Mouse (Mus musculus) retina, postnatal 1 day (tissue): Measurements from ENCODE around the gene Tmem89.

Experiments used
- DNase-seq: peaks from one replicate; pipeline ENCODE4 v3.0.0-alpha.2; 2012

Gene Tmem89

DNA sequence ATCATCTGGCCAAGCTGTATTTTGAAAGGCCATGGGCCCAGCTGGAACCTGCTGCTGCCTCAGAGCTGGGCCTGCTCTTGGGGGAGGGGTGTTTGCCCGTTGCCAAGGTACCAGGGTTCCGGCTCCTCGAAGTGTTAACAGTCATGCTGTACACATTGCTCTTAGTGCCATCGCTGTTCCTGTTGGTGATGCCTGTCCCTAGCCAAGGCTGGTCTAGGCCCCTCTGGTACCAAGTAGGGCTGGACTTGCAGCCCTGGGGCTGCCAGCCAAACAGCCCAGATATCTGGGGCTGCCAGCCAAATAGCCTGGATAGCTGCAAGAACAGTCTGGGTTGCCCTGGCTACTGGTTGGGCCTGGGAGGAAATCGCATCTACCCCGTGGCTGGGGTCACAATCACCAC, at the start of gene Tmem89:
TSS of gene Tmem89 (plus strand) at position 129 of the 400 bp plus-strand sequence.
- DNase-seq, result no peak

DNA sequence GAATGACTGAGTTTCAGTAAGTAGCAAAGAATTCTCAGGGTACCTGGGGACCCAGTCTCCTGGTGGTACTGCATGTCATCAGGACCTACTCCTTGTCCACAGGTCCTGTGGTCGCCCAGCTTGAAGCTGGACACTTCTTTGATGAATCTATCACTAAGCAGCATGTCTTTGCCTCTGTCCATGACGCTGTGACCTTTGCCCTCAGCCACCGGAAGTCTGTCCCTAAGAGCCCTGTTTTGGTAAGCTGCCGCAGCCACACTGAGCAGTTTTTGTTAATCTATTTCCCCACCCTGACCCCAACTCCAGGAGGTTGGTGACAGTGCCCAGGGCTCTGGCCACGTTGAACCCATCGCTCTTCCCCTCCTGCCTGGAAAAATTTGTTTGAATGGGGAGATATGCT, 2.1 kb upstream of the Tmem89 start:
- DNase-seq, result no peak

DNA sequence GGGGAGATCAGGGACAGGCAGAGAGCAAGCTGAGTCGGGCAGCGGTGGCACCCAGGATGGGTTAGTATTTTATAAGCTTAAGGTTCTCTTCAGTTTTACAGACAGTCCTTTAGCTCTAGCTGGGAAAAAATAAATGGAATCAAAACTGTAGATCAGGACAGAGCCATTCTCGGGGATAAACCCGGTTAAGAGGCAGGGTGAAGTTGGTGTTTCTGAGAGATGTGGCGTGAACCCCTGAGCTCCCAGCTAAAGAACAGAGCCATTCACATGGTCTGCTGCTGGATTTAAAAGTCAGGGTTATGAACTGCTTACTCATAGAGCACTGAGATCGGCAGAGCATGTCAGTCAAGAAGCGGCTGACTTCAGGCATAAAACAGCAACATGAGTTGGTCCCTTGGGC, 1.3 kb upstream of the Tmem89 start:
- DNase-seq, result no peak

DNA sequence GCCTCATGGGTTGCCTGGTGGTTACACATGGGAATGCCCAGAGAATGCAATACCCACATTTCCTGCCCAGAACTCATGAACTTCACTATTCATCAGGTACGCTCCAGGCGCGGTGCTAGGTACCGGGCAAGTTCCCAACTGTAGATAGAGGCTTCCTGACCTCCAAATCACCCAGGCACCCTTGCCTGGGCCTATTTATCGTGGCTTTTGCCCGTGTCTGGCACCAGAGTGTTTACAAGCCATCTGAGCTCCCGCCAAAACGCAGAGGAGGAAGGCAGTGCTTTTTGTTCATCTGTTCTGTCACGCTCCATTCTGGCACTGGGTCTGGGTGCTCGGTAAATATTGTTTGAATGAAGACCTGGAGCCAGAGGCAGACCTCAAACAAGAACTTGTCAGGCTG, 798 bp upstream of the Tmem89 start:
- no peak for DNase-seq

DNA sequence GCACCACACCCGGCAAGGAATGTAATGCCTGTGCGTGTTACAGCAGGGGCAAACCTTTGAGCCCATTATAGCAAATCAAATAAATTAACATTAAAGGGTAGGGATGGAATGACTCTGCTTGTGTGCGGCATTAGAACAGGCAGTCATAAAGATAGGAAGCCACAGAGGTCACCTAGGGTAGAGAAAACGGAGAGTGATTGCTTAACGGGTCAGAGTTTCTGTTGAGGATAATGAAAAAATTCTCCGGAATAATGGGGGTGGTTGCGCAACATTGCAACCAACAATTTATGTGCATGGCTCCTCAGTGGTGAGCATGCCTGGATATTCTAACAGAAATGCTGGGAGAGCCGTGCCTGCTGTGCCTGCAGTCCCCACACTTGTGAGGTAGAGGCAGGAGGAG, 11.5 kb downstream of the Tmem89 start:
- no peak for DNase-seq

DNA sequence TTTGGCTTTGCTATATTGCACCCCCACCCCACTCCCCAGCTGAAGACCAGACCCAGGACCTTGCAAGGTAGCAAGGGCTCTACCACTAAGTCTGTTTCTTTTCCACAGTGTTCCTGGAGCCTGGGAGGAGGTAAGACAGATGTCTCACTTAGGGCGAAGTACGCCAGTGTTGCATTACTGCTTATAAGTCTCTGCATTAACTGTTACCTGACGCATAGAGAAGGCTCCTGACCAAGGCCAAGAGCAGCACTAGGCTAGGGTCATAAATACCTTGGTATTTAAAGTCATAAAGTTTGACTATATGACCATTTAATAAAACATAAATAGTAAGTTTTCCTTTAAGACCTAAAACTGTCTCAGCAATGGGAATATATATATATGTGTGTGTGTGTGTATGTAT, 14.0 kb downstream of the Tmem89 start:
- no peak for DNase-seq

DNA sequence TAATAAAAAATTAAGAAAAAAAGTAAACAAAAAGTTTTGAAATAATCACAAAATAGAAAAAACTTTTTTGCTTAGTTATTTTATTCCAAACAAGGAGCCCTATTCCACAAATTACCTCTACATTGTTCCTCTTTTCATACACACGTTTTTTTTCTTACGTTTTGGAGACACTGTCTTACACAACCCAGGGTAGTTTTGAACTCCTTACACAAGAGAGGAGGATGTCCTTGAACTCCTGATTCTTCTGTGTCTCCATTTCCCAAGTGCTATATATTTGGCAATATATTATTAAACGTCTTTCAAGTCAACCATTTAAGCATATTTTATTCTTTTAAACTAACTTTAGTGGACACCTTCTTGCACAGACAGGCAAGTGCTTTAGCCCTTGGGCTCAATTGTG, 21.6 kb downstream of the Tmem89 start:
- no peak for DNase-seq

DNA sequence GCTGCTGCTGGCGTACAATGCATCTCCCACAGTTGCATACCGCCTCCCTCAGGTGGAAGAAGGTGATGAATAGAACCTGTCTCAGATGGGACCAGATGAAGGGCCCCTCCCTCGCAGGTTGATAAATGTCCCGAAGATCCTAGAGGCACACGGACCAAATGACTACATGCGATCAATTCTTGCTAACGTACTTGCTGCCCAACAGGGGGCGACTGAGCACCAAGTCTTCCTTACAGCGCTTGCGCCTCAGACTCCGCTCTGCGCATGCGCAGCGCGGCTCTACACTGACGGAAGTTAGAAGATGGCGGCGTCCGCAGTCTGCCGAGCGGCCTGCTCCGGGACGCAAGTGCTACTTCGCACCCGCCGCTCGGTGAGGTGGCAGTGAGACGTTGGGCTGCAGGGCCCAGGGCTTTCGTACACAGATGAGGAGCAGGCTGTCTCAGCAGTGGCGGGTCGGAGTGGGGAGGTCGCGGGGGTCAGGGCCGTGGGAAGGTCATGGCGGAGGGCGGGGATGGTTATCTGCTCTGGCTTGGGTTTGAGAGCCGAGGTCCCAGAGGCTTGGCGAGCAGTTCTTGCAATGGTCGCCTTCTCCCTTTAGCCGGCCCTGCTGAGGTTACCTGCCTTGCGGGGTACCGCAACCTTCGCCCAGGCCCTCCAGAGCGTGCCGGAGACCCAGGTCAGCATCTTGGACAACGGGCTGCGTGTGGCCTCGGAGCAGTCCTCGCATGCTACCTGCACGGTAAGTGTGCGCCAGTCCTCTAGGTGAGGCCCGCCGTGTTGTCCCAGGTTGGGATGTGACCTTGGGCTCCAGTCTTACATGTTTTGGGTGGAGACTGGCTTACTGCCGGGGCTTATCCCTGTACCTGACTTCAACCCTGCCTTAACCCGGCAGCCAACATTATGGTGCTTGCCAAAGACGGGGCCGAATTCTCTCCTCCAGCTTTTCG, 22.3 kb downstream of the Tmem89 start, which contains the start of gene Uqcrc1:
TSS of gene Uqcrc1 (plus strand) at position 216 of the 947 bp plus-strand sequence.
- DNase-seq, result peak; percentile 98

DNA sequence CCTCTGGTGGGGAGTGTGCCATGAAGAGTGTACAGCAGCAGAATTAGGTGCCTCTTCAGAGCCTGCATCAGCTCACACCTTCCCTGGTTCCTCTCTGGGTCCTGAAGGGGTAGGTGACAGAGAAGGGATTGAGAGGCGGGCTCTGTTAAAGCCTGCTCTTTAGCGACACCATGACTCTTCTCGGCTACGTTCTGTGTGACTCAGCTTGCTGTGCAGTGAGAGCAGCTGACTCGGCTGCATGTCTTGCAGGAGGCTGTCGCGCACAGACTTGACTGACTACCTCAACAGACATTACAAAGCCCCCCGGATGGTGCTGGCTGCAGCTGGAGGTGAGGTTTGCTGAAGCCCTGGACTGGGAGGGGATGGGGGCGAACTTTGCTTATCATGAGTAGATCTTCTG, 30.7 kb downstream of the Tmem89 start:
- DNase-seq, result no peak

DNA sequence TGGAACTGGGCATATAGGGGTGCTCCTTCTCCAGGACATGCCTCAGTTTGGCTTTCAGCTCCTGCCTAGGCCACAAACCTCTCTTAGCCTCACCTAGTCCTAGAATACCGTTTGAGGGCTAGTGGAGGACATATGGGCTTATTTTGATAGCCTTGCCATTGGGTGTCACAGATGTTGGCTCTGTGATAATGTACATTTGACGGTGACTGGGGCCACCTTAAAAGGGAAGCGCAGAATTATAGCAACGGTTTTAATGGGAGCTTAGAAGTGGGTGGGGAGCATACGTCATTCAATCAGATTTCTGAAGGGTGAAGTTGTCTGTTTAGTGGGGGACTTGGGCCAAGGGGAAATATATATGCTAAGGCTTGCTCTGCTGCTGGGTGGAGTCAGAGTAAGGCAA, 31.2 kb downstream of the Tmem89 start:
- no peak for DNase-seq

DNA sequence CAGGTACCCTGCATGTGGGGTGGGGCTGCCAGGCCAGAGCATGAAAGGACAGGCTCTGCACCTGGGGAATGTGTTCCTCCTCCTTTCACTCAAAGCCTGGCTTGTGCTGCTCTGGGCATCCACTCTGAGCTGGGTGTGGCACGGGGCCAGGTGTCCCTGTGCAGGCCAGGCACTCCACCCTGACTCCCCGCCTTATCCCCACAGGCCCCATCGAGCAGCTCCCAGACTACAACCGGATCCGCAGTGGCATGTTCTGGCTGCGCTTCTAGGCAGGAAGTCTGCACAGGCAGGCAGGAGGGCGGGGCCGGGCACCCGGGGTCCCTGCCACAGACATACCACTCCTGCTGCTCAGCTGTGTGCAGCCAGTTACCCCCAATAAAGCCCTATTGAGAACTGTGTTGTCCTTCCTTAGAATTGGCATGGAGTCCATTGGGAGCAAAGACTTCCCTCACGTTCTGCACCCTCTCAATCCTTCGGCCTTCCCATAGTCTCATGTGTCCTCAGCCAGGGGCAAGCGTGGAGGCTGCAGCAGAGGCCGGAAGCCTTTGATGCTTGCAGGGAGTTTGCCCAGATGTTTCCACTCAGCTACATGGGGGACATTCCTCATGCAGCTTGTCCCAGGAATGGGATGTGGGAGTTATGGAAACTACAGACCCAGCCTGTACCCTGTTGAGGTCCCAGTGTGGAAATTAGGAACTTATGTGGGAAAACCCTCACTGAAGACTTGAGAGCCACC, 35.0 kb downstream of the Tmem89 start:
- DNase-seq, result no peak

DNA sequence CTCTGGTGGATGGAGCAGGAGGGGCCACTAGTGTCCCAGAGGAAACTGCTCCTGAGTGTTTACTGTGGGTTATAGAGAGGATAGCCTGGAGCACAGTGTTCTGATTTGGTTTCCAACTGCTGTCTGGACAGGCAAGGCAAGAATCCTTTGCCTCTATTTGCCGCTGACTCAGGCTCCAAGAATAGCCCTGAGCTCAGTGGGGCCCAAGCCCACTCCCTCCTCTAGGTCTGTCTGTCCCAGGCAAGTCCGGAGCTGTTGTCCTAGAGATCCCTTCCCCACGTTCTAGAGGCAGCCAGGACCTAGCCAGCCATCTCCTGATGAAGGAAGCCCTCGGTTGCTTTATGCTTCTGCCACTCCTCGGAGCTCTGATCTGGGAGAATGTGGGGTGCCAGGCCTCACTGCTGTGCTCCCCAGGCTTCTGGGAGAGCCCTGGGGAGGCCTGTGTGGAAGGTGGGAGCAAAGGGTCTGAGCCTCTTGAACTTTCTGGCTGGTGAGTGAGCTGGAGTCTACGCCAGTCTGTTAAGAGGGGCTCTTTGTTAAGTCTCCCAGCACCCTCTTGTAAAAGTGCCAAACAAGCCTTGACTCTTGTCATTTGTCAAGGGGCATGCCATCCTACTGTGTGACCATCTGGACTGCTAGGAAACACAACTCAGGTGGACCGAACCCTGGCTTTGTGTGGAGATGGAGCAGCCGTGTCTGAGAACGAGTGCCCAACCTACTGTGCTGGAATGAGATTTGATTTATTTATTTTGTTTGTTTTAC, 35.7 kb downstream of the Tmem89 start:
- no peak for DNase-seq

DNA sequence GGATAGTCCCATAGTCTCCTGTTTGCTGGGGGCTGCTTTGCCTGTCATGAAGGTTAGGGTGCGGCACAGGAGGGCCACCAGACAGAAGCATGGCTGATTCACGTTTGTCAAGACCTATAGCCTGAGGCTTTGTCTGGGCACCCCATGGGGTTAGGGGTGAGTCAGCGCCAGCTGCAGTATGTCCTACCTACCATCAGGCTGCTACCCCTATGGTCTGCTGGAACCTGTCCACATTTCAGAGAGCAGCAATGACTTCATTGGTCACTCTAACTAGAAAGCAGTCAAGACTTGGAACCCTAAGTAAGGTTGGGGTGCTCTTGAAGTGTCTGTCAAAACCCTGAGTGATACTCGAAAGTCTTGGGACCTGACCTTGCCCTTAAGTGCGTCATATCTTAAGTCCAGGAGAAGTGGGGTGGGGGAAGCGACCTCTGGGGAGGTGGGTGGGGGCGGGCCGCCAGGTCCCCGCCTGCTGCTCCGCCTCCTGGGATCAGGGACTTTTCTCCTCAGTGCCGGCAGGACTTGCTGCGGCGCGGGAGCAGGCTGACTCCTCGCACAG, 38.7 kb downstream of the Tmem89 start, which contains the start of gene Col7a1:
TSS of gene Col7a1 (plus strand) at position 506 of the 556 bp plus-strand sequence.
- no peak for DNase-seq

DNA sequence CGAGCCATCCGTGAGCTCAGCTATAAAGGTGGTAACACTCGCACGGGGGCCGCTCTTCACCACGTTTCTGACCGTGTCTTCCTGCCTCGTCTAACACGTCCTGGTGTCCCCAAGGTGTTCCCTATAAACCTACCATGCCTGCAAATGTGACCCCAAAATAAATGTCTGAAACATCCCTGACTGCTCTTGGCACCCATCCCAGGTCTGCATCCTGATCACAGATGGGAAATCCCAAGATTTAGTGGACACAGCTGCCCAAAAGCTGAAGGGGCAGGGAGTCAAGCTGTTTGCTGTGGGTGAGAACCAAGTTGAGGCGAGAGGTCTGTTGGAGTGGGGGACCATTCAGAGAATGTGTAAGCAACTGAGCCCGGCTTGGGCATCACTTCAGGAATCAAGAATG, 40.8 kb downstream of the Tmem89 start:
- DNase-seq, result no peak

DNA sequence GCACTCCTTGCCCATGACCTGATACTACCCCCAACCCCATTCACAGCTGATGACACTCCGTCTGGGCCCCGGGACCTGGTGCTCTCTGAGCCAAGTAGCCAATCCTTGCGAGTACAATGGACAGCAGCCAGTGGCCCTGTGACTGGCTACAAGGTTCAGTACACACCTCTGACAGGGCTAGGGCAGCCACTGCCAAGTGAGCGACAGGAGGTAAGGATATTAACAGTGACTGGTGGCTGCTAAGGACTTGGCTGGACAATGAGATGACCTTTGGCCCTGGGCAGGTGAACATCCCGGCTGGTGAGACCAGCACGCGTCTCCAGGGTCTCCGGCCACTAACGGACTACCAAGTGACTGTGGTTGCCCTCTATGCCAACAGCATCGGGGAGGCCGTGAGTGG, 41.4 kb downstream of the Tmem89 start:
- DNase-seq, result no peak

DNA sequence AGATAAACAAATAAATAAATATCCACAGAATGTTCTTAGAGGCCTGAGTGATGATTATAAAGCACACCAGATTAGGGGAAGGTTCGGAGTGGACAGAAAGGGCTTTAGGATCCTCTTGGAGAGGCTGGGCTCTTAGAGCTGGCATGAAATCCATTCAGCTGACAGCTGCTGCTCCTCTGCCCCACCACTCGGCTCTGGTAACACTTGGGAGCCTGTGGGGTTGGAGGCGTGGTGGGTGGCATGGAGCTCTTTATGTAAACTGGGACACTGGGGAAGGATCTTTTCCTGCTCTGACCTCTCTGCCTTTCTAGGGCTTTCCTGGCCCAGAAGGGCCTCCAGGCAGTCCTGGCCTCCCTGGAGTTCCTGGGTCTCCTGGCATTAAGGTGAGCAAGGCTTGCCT, 49.2 kb downstream of the Tmem89 start:
- no peak for DNase-seq

DNA sequence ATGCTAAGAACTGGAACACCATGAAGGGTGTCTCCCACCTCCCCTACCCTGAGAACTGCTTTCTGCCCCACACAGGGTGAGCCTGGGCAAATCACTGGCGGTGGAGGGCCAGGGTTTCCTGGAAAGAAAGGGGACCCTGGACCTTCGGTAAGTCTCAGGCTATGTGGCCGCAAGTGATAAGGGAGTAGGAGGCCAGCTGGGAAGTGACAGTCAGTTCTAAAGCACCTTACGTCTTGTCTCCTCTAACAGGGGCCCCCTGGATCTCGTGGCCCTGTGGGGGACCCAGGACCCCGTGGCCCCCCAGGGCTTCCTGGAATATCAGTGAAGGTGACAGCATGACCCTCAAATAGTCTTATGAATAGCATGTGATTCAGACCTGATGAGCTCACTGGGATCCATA, 49.9 kb downstream of the Tmem89 start:
- no peak for DNase-seq
